Mouse (Mus musculus) testis, adult 2 months (tissue): ENCODE results near the gene Nova2. TPM values are rescaled to one million over a fixed set of nuclear protein-coding genes. Genes with fewer than 3 reads are reported as not detected.

Experiments used
- H3K27ac ChIP-seq: fragments of 200-500 bp; 2 replicates; pipeline ENCODE4 v1.5.1; 2012; ENCODE audit warnings: low read depth, low read length; ENCODE audit not compliant: control insufficient read depth, insufficient read depth
- H3K27me3 ChIP-seq: fragments of 200-500 bp; 2 replicates; pipeline ENCODE4 v1.6.1; 2012; ENCODE audit warnings: mild to moderate bottlenecking, low read length, moderate library complexity; ENCODE audit not compliant: control insufficient read depth, insufficient read depth
- H3K36me3 ChIP-seq: fragments of 200-500 bp; 2 replicates; pipeline ENCODE4 v1.6.1; 2012; ENCODE audit warnings: mild to moderate bottlenecking, low read length; ENCODE audit not compliant: control insufficient read depth, insufficient read depth
- H3K4me1 ChIP-seq: fragments of 200-500 bp; 2 replicates; pipeline ENCODE4 v1.6.1; 2012; ENCODE audit warnings: low read length; ENCODE audit not compliant: control insufficient read depth, insufficient read depth
- H3K4me3 ChIP-seq: fragments of 200-500 bp; 2 replicates; pipeline ENCODE4 v1.5.1; 2012; ENCODE audit warnings: low read depth, mild to moderate bottlenecking, low read length, moderate library complexity, mixed read lengths; ENCODE audit not compliant: control insufficient read depth
- CTCF ChIP-seq: fragments of 200-500 bp; IDR thresholded peaks from 2 replicates; pipeline ENCODE4 v1.5.1; 2012; ENCODE audit warnings: low read depth, mild to moderate bottlenecking, inconsistent platforms, low read length, moderate library complexity; ENCODE audit not compliant: control insufficient read depth, insufficient read depth, insufficient replicate concordance
- POLR2A ChIP-seq: fragments of 200-500 bp; IDR thresholded peaks from 2 replicates; pipeline ENCODE4 v1.6.1; 2012; ENCODE audit warnings: low read depth, mild to moderate bottlenecking, inconsistent platforms, low read length, moderate library complexity; ENCODE audit not compliant: control insufficient read depth
- polyA plus RNA-seq: library from polyadenylated mRNA; depleted of rRNA; stranded (reverse); fragments of >200 nt; gene quantifications from 2 replicates; pipeline ENCODE4 v1.2.3, GENCODE M21; 2012

Gene Nova2
- polyA plus RNA-seq, 1 experiment: 2.4 TPM

DNA sequence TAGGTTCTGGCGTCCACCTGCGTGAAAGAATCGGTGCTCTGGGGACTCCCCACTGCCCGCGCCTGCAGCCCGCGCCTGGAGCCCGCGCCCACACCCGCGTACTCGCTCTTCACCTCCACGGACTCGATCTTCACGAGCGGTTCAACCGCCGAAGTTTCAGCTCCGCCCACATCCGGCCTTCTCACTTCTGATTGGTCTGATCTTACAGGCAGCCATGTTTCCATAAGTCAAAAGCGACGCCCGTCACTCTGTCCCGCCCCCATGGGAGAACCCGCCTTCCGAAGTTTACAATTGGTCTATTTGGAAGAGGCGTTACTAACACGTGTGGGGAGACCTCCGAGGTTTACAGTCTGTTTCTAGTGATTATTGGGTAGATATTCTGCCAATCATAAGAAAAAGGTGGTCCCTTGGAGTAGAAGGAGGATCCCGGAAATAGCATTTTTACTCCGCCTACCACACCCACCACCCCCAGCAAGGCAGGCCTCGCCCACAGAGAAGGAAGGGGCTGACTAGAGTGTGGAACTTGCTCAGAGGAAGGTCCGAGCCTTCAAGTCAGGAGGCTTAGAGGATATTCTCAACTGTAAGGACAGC is 15.4 kb upstream of the Nova2 start, which contains the start of gene Ccdc61:
Gene Ccdc61 (minus strand): TSS at position 175 of the 591 bp plus-strand sequence.
- Histone ChIP-seq H3K27me3 (no peaks in the 10 kb centered on the region), H3K4me3 (peak within 1 kb of the TSS; percentile 97), H3K27ac (peak within 1 kb of the TSS; percentile 98), H3K36me3 (no peaks in the 10 kb centered on the region), H3K4me1 (peaks cover 7% of the 10 kb centered on the region)
- TF ChIP-seq CTCF: no peak
- peak; percentile 53 for TF ChIP-seq POLR2A

DNA sequence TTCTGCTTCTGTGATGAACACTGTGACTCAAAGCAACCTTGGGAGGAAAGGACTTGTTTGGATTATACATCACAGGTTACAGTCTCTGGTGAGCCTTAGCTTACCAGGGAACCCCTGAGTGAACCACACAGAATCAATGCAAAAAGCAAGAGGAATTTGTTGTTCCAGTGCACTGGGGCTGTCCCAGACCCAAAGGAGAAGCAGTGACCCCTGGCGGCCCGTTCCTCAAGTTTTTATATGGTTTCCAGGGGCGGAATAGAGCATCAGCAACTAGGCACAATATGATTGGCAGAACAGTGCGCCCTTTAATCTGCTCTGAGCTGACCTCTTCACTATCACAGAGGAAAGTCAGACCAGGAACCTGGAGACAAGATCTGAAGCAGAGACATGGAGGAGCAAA is 9.4 kb upstream of the Nova2 start:
- TF ChIP-seq CTCF: no peak
- no peak for TF ChIP-seq POLR2A
- Histone ChIP-seq H3K4me1 (peaks cover 11% of the 10 kb centered on the region), H3K27ac (no peak overlapping the region), H3K4me3 (no peak overlapping the region), H3K36me3 (no peaks in the 10 kb centered on the region), H3K27me3 (no peaks in the 10 kb centered on the region)

DNA sequence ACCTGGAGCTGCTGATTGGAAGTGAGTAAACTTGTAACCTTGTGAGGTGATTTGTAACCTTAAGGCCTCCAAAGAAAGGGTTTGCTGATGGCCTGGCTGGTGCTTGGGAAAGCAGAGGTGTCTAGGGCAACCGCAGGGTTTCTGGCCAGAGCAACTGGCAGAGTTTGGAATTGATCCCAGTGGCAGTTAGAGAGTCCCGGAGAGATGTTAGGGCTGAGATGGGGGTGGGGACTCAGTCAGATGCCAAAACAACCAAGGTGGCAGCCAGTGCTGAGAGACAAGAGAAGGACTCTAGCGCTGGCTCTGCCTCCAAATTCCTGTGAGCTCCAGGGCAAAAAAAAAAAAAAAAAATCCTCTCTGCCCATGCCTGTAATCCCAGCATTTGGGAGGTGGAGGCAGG is 7.8 kb upstream of the Nova2 start:
- peaks cover 11% of the 10 kb centered on the region for H3K4me1 ChIP-seq
- no peaks in the 10 kb centered on the region for H3K36me3 ChIP-seq
- H3K4me3 ChIP-seq: no peak overlapping the region
- TF ChIP-seq POLR2A (no peak), CTCF (no peak)
- no peak overlapping the region for H3K27ac ChIP-seq
- no peaks in the 10 kb centered on the region for H3K27me3 ChIP-seq

GRCm38 (mm10) chr7:18921069-18921468 is 4.6 kb upstream of the Nova2 start:
- no peak for TF ChIP-seq POLR2A
- no peak for TF ChIP-seq CTCF
- Histone ChIP-seq H3K36me3 (no peaks in the 10 kb centered on the region), H3K4me3 (no peak overlapping the region), H3K4me1 (peaks cover 29% of the 10 kb centered on the region), H3K27me3 (no peaks in the 10 kb centered on the region), H3K27ac (no peak overlapping the region)

DNA sequence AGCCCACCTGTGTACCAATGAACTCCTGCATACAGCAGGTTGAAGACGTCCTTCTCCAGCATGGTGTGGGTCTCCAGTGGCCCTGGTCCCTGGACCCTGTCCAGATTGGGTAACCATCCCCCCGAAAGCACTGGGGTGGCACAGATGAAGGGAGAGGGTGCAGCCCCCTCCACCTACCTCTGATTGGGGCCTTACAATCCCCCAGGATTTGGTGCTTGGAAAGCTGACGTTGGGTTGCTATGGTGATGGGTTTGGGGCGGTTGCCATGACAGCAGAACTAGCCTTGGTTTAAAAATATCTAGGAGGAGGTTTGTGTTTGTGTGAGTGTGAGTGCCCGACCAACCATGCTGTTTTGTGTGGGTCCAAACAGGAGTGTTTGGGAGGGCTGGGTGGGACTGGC is 2.9 kb upstream of the Nova2 start:
- H3K27me3 ChIP-seq: no peaks in the 10 kb centered on the region; the same call in 1 of the 2 replicates
- no peaks in the 10 kb centered on the region for H3K36me3 ChIP-seq
- no peak overlapping the region for H3K4me3 ChIP-seq
- no peak for TF ChIP-seq POLR2A
- TF ChIP-seq CTCF: no peak
- H3K4me1 ChIP-seq: peaks cover 31% of the 10 kb centered on the region
- H3K27ac ChIP-seq: no peak overlapping the region

GRCm38 (mm10) chr7:18923267-18923666 is 2.4 kb upstream of the Nova2 start:
- H3K36me3 ChIP-seq: no peaks in the 10 kb centered on the region
- peaks cover 27% of the 10 kb centered on the region for H3K4me1 ChIP-seq
- TF ChIP-seq CTCF (no peak), POLR2A (no peak)
- H3K27ac ChIP-seq: no peak overlapping the region
- no peak overlapping the region for H3K4me3 ChIP-seq
- H3K27me3 ChIP-seq: no peaks in the 10 kb centered on the region; the same call in 1 of the 2 replicates

DNA sequence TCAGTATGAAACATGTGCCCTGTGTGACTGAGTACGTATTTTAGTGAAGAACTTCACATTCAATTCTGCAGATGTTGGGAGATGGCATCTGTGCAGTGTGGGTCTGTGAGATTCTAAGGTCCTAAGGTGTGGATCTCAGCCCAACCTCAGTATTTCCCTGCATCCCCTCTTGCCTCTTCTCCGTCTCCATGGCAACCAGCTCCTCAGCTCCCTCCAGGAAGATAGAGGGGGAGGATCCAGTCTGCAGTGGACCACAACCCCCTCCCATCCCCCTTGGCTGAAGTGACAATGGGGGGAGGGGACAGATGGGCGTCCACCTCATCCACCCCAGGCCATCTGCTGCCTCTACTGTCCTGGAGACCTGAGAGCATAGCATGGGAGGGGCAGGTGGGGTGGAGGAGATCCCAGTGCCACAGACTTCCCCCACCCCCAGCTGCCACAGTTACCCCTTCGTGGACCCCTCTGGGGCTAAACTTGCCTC is 1.9 kb upstream of the Nova2 start:
- no peak for TF ChIP-seq POLR2A
- no peak for TF ChIP-seq CTCF
- Histone ChIP-seq H3K4me3 (no peak overlapping the region), H3K27me3 (no peaks in the 10 kb centered on the region; the same call in 1 of the 2 replicates), H3K4me1 (peaks cover 26% of the 10 kb centered on the region), H3K27ac (no peak overlapping the region), H3K36me3 (no peaks in the 10 kb centered on the region)

GRCm38 (mm10) chr7:18924321-18924720 is 1.4 kb upstream of the Nova2 start:
- Histone ChIP-seq H3K4me1 (peaks cover 26% of the 10 kb centered on the region), H3K27ac (no peak overlapping the region), H3K36me3 (no peaks in the 10 kb centered on the region), H3K4me3 (peak overlapping the region; percentile 9; the same call in 1 of the 2 replicates), H3K27me3 (no peaks in the 10 kb centered on the region; the same call in 1 of the 2 replicates)
- TF ChIP-seq POLR2A (no peak), CTCF (no peak)
